Mouse (Mus musculus): Measurements from ENCODE around the gene Dleu7.
A peak's percentile ranks its signal among the peaks of the same experiment; 100 is the strongest.

The Dleu7 gene

GRCm38 (mm10) chr14:62292488-62293339 lies at the start of gene Dleu7, which contains the start of gene Rnaseh2b:
TSS of gene Dleu7 (minus strand) at chr14:62293047.
TSS of gene Rnaseh2b (plus strand) at chr14:62292589.
- DNase-seq (ENCODE audit: low read depth): no peak

GRCm38 (mm10) chr14:62341887-62342642 lies 49.2 kb upstream of the Dleu7 start:
- DNase-seq (ENCODE audit: low read depth): no peak

- DNase-seq (ENCODE audit: low read depth): no peak
Measured at GRCm38 (mm10) chr14:62339196-62339595, 46.3 kb upstream of the Dleu7 start.

GRCm38 (mm10) chr14:62333909-62334687 lies 41.3 kb upstream of the Dleu7 start:
- DNase-seq (ENCODE audit: low read depth): no peak

- peak; percentile 44 for DNase-seq (ENCODE audit: low read depth)
Measured at GRCm38 (mm10) chr14:62331866-62332619, 39.2 kb upstream of the Dleu7 start.

- DNase-seq (ENCODE audit: low read depth): no peak
Measured at GRCm38 (mm10) chr14:62331457-62331856, 38.6 kb upstream of the Dleu7 start.

- no peak for DNase-seq (ENCODE audit: low read depth)
Measured at GRCm38 (mm10) chr14:62329631-62330030, 36.8 kb upstream of the Dleu7 start.

GRCm38 (mm10) chr14:62328606-62329005 lies 35.8 kb upstream of the Dleu7 start:
- no peak for DNase-seq (ENCODE audit: low read depth)

- no peak for DNase-seq (ENCODE audit: low read depth)
Measured at GRCm38 (mm10) chr14:62327171-62327570, 34.3 kb upstream of the Dleu7 start.

- no peak for DNase-seq (ENCODE audit: low read depth)
Measured at GRCm38 (mm10) chr14:62326026-62326425, 33.2 kb upstream of the Dleu7 start.

GRCm38 (mm10) chr14:62324943-62325342 lies 32.1 kb upstream of the Dleu7 start:
- DNase-seq (ENCODE audit: low read depth): no peak

GRCm38 (mm10) chr14:62323457-62323856 lies 30.6 kb upstream of the Dleu7 start:
- DNase-seq (ENCODE audit: low read depth): no peak

GRCm38 (mm10) chr14:62322581-62323344 lies 29.9 kb upstream of the Dleu7 start:
- DNase-seq (ENCODE audit: low read depth): no peak

GRCm38 (mm10) chr14:62311672-62312071 lies 18.8 kb upstream of the Dleu7 start:
- DNase-seq (ENCODE audit: low read depth): no peak

- DNase-seq (ENCODE audit: low read depth): no peak
Measured at GRCm38 (mm10) chr14:62309026-62309425, 16.2 kb upstream of the Dleu7 start.

- no peak for DNase-seq (ENCODE audit: low read depth)
Measured at GRCm38 (mm10) chr14:62307555-62307954, 14.7 kb upstream of the Dleu7 start.

- DNase-seq (ENCODE audit: low read depth): no peak
Measured at GRCm38 (mm10) chr14:62300031-62300430, 7.2 kb upstream of the Dleu7 start.

- DNase-seq (ENCODE audit: low read depth): no peak
Measured at GRCm38 (mm10) chr14:62298808-62299207, 6.0 kb upstream of the Dleu7 start.

GRCm38 (mm10) chr14:62292166-62292487 lies 720 bp downstream of the Dleu7 start:
- no peak for DNase-seq (ENCODE audit: low read depth)

- DNase-seq (ENCODE audit: low read depth): no peak
Measured at GRCm38 (mm10) chr14:62291406-62291987, 1.4 kb downstream of the Dleu7 start.

- DNase-seq (ENCODE audit: low read depth): no peak
Measured at GRCm38 (mm10) chr14:62288731-62289130, 4.1 kb downstream of the Dleu7 start.

Measured in fibroblast of lung, adult 2 months (primary cell).